Mouse (Mus musculus): ENCODE measurements around the gene Lce3d. TPM values are rescaled to one million over a fixed set of nuclear protein-coding genes. Genes with fewer than 3 reads are reported as not detected.

The Lce3d gene
- polyA plus RNA-seq (2015; fragmentation: Nextera tagmentation; extraction: Ambion mirVana) = not detected in 2 replicates

GRCm38 (mm10) chr3:92957090-92957489, at the start of gene Lce3d:
Gene Lce3d, plus strand, starts transcription at chr3:92957390.
- Histone ChIP-seq H3K27ac (ENCODE audit: low read length) (no peak within 1 kb of the TSS), H3K9me3 (ENCODE audit: control insufficient read depth, low read length) (no peaks in the 10 kb centered on the region), H3K9ac (ENCODE audit: low read depth, low read length) (no peak within 1 kb of the TSS), H3K4me3 (ENCODE audit: low read length) (no peak within 1 kb of the TSS), H3K27me3 (replicated peaks; ENCODE audit: control insufficient read depth, insufficient read depth, low read length) (no peaks in the 10 kb centered on the region), H3K4me1 (ENCODE audit: control insufficient read depth, insufficient read depth, low read length) (no peaks in the 10 kb centered on the region), H3K4me2 (ENCODE audit: low read depth, low read length) (no peak within 1 kb of the TSS), H3K36me3 (ENCODE audit: control insufficient read depth, insufficient read depth, low read length) (no peaks in the 10 kb centered on the region)
- 86% methylated on average over 1 of the region's 1 CpGs for WGBS
- no peak for ATAC-seq

GRCm38 (mm10) chr3:92907571-92907970, 49.6 kb upstream of the Lce3d start:
- Histone ChIP-seq H3K4me1 (ENCODE audit: control insufficient read depth, insufficient read depth, low read length) (no peaks in the 10 kb centered on the region), H3K27me3 (replicated peaks; ENCODE audit: control insufficient read depth, insufficient read depth, low read length) (no peaks in the 10 kb centered on the region), H3K4me3 (ENCODE audit: low read length) (no peak overlapping the region), H3K9me3 (ENCODE audit: control insufficient read depth, low read length) (no peaks in the 10 kb centered on the region), H3K27ac (ENCODE audit: low read length) (no peak overlapping the region), H3K9ac (ENCODE audit: low read depth, low read length) (no peak overlapping the region), H3K4me2 (ENCODE audit: low read depth, low read length) (no peak overlapping the region), H3K36me3 (ENCODE audit: control insufficient read depth, insufficient read depth, low read length) (no peaks in the 10 kb centered on the region)
- WGBS = 27% methylated on average over 4 of the region's 4 CpGs
- ATAC-seq = no peak

GRCm38 (mm10) chr3:92920364-92920763, 36.8 kb upstream of the Lce3d start:
- H3K4me3 ChIP-seq (ENCODE audit: low read length) = no peak overlapping the region
- H3K27me3 ChIP-seq (replicated peaks; ENCODE audit: control insufficient read depth, insufficient read depth, low read length) = no peaks in the 10 kb centered on the region
- 61% methylated on average over 4 of the region's 4 CpGs for WGBS
- H3K9ac ChIP-seq (ENCODE audit: low read depth, low read length) = no peak overlapping the region
- H3K36me3 ChIP-seq (ENCODE audit: control insufficient read depth, insufficient read depth, low read length) = no peaks in the 10 kb centered on the region
- no peak overlapping the region for H3K27ac ChIP-seq (ENCODE audit: low read length)
- no peaks in the 10 kb centered on the region for H3K9me3 ChIP-seq (ENCODE audit: control insufficient read depth, low read length)
- no peak for ATAC-seq
- no peak overlapping the region for H3K4me2 ChIP-seq (ENCODE audit: low read depth, low read length)
- no peaks in the 10 kb centered on the region for H3K4me1 ChIP-seq (ENCODE audit: control insufficient read depth, insufficient read depth, low read length)

GRCm38 (mm10) chr3:92926130-92926529, 31.1 kb upstream of the Lce3d start, which contains the start of gene Lce3a:
Gene Lce3a, minus strand, starts transcription at chr3:92926230.
- Histone ChIP-seq H3K9me3 (ENCODE audit: control insufficient read depth, low read length) (no peaks in the 10 kb centered on the region), H3K4me1 (ENCODE audit: control insufficient read depth, insufficient read depth, low read length) (no peaks in the 10 kb centered on the region), H3K4me2 (ENCODE audit: low read depth, low read length) (no peak within 1 kb of the TSS), H3K27me3 (replicated peaks; ENCODE audit: control insufficient read depth, insufficient read depth, low read length) (no peaks in the 10 kb centered on the region), H3K9ac (ENCODE audit: low read depth, low read length) (no peak within 1 kb of the TSS), H3K36me3 (ENCODE audit: control insufficient read depth, insufficient read depth, low read length) (no peaks in the 10 kb centered on the region), H3K4me3 (ENCODE audit: low read length) (no peak within 1 kb of the TSS), H3K27ac (ENCODE audit: low read length) (no peak within 1 kb of the TSS)
- ATAC-seq = no peak
- WGBS = 75% methylated on average over 2 of the region's 2 CpGs

GRCm38 (mm10) chr3:92932679-92933078, 24.5 kb upstream of the Lce3d start, which contains the start of gene Lce3b:
Gene Lce3b, plus strand, starts transcription at chr3:92932979.
- H3K9ac ChIP-seq (ENCODE audit: low read depth, low read length) = no peak within 1 kb of the TSS
- no peaks in the 10 kb centered on the region for H3K4me1 ChIP-seq (ENCODE audit: control insufficient read depth, insufficient read depth, low read length)
- 62% methylated on average over 2 of the region's 2 CpGs for WGBS
- H3K9me3 ChIP-seq (ENCODE audit: control insufficient read depth, low read length) = no peaks in the 10 kb centered on the region
- no peaks in the 10 kb centered on the region for H3K36me3 ChIP-seq (ENCODE audit: control insufficient read depth, insufficient read depth, low read length)
- H3K4me3 ChIP-seq (ENCODE audit: low read length) = no peak within 1 kb of the TSS
- no peaks in the 10 kb centered on the region for H3K27me3 ChIP-seq (replicated peaks; ENCODE audit: control insufficient read depth, insufficient read depth, low read length)
- no peak within 1 kb of the TSS for H3K27ac ChIP-seq (ENCODE audit: low read length)
- ATAC-seq = no peak
- H3K4me2 ChIP-seq (ENCODE audit: low read depth, low read length) = no peak within 1 kb of the TSS

- no peaks in the 10 kb centered on the region for H3K36me3 ChIP-seq (ENCODE audit: control insufficient read depth, insufficient read depth, low read length)
- 63% methylated on average over 1 of the region's 1 CpGs for WGBS
- no peak within 1 kb of the TSS for H3K9ac ChIP-seq (ENCODE audit: low read depth, low read length)
- H3K4me1 ChIP-seq (ENCODE audit: control insufficient read depth, insufficient read depth, low read length) = no peaks in the 10 kb centered on the region
- no peaks in the 10 kb centered on the region for H3K9me3 ChIP-seq (ENCODE audit: control insufficient read depth, low read length)
- H3K27me3 ChIP-seq (replicated peaks; ENCODE audit: control insufficient read depth, insufficient read depth, low read length) = no peaks in the 10 kb centered on the region
- no peak within 1 kb of the TSS for H3K27ac ChIP-seq (ENCODE audit: low read length)
- H3K4me3 ChIP-seq (ENCODE audit: low read length) = no peak within 1 kb of the TSS
- H3K4me2 ChIP-seq (ENCODE audit: low read depth, low read length) = no peak within 1 kb of the TSS
- ATAC-seq = no peak
These were observed 13.0 kb upstream of the Lce3d start, which contains the start of gene Lce3c for GRCm38 (mm10) chr3:92944186-92944585. Gene Lce3c, plus strand, starts transcription at chr3:92944486.

GRCm38 (mm10) chr3:92966761-92967160, 9.6 kb downstream of the Lce3d start, which contains the start of gene Lce3e:
Gene Lce3e, plus strand, starts transcription at chr3:92967061.
- 89% methylated on average over 2 of the region's 2 CpGs for whole genome bisulfite sequencing
- no peaks in the 10 kb centered on the region for H3K36me3 ChIP-seq (ENCODE audit: control insufficient read depth, insufficient read depth, low read length)
- no peaks in the 10 kb centered on the region for H3K27me3 ChIP-seq (replicated peaks; ENCODE audit: control insufficient read depth, insufficient read depth, low read length)
- no peak within 1 kb of the TSS for H3K9ac ChIP-seq (ENCODE audit: low read depth, low read length)
- H3K27ac ChIP-seq (ENCODE audit: low read length) = no peak within 1 kb of the TSS
- H3K4me2 ChIP-seq (ENCODE audit: low read depth, low read length) = no peak within 1 kb of the TSS
- no peak for ATAC-seq
- H3K4me1 ChIP-seq (ENCODE audit: control insufficient read depth, insufficient read depth, low read length) = no peaks in the 10 kb centered on the region
- no peaks in the 10 kb centered on the region for H3K9me3 ChIP-seq (ENCODE audit: control insufficient read depth, low read length)
- H3K4me3 ChIP-seq (ENCODE audit: low read length) = no peak within 1 kb of the TSS

GRCm38 (mm10) chr3:92978484-92978883, 21.3 kb downstream of the Lce3d start:
- Histone ChIP-seq H3K4me2 (ENCODE audit: low read depth, low read length) (no peak overlapping the region), H3K4me1 (ENCODE audit: control insufficient read depth, insufficient read depth, low read length) (no peaks in the 10 kb centered on the region), H3K36me3 (ENCODE audit: control insufficient read depth, insufficient read depth, low read length) (no peaks in the 10 kb centered on the region), H3K27ac (ENCODE audit: low read length) (no peak overlapping the region), H3K9ac (ENCODE audit: low read depth, low read length) (no peak overlapping the region), H3K27me3 (replicated peaks; ENCODE audit: control insufficient read depth, insufficient read depth, low read length) (no peaks in the 10 kb centered on the region), H3K9me3 (ENCODE audit: control insufficient read depth, low read length) (no peaks in the 10 kb centered on the region), H3K4me3 (ENCODE audit: low read length) (no peak overlapping the region)
- peak; percentile 90 for ATAC-seq
- WGBS = 62% methylated on average over 2 of the region's 2 CpGs

GRCm38 (mm10) chr3:92991926-92992325, 34.7 kb downstream of the Lce3d start, which contains the start of gene Lce3f:
Gene Lce3f, plus strand, starts transcription at chr3:92992226.
- Histone ChIP-seq H3K9me3 (ENCODE audit: control insufficient read depth, low read length) (no peaks in the 10 kb centered on the region), H3K27ac (ENCODE audit: low read length) (no peak within 1 kb of the TSS), H3K4me2 (ENCODE audit: low read depth, low read length) (no peak within 1 kb of the TSS), H3K27me3 (replicated peaks; ENCODE audit: control insufficient read depth, insufficient read depth, low read length) (no peaks in the 10 kb centered on the region), H3K4me1 (ENCODE audit: control insufficient read depth, insufficient read depth, low read length) (no peaks in the 10 kb centered on the region), H3K36me3 (ENCODE audit: control insufficient read depth, insufficient read depth, low read length) (no peaks in the 10 kb centered on the region), H3K4me3 (ENCODE audit: low read length) (no peak within 1 kb of the TSS), H3K9ac (ENCODE audit: low read depth, low read length) (no peak within 1 kb of the TSS)
- no peak for ATAC-seq

GRCm38 (mm10) chr3:92998691-92999090, 41.5 kb downstream of the Lce3d start:
- no peaks in the 10 kb centered on the region for H3K9me3 ChIP-seq (ENCODE audit: control insufficient read depth, low read length)
- no peaks in the 10 kb centered on the region for H3K4me1 ChIP-seq (ENCODE audit: control insufficient read depth, insufficient read depth, low read length)
- ATAC-seq = peak; percentile 64
- H3K9ac ChIP-seq (ENCODE audit: low read depth, low read length) = no peak overlapping the region
- H3K4me3 ChIP-seq (ENCODE audit: low read length) = no peak overlapping the region
- H3K27me3 ChIP-seq (replicated peaks; ENCODE audit: control insufficient read depth, insufficient read depth, low read length) = no peaks in the 10 kb centered on the region
- no peak overlapping the region for H3K27ac ChIP-seq (ENCODE audit: low read length)
- H3K4me2 ChIP-seq (ENCODE audit: low read depth, low read length) = no peak overlapping the region
- H3K36me3 ChIP-seq (ENCODE audit: control insufficient read depth, insufficient read depth, low read length) = no peaks in the 10 kb centered on the region
- 7% methylated on average over 7 of the region's 7 CpGs for WGBS
